Mouse (Mus musculus): ENCODE results near the gene Abracl. TPM values are rescaled to one million over a fixed set of nuclear protein-coding genes. Genes with fewer than 3 reads are reported as not detected.

Abracl gene
- polyA plus RNA-seq, 1 experiment from 2014 or later, result 109 TPM

DNA sequence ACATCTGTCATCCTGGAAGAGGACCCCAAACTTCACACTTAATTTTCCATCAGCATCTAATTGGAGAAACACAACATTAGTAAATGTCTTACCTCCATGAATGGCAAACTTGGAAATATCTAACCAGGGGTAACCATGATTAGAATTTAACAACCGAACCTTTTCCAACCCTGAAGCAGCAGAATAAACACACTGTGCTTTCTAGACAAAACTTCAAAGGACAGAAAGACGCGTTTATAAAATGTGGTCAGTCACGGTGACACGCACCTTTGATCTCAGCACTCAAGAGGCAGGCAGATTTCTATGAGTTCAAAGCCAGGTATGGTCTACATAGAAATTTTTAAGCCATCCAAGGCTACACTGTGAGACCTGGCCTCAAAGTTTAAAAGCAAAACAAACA lies 11.3 kb downstream of the Abracl start:
- Histone ChIP-seq H3K4me1 (replicated peaks; ENCODE audit: control insufficient read depth, insufficient read depth, low read length) (no peaks in the 10 kb centered on the region), H3K9me3 (ENCODE audit: control insufficient read depth, low read length) (no peaks in the 10 kb centered on the region), H3K27me3 (replicated peaks; ENCODE audit: control insufficient read depth, insufficient read depth, low read length) (no peaks in the 10 kb centered on the region), H3K4me2 (no peak overlapping the region), H3K4me3 (ENCODE audit: low read depth, low read length) (no peak overlapping the region), H3K36me3 (ENCODE audit: control insufficient read depth, insufficient read depth, low read length) (peaks cover 4% of the 10 kb centered on the region), H3K27ac (ENCODE audit: low read depth, low read length) (no peak overlapping the region), H3K9ac (ENCODE audit: low read depth, low read length) (no peak overlapping the region)
- ATAC-seq (replicated peaks; ENCODE audit: low FRiP score), result no peak
- 88% methylated on average over 5 of the region's 5 CpGs for WGBS
- no peak for DNase-seq (ENCODE audit: low spot score)

DNA sequence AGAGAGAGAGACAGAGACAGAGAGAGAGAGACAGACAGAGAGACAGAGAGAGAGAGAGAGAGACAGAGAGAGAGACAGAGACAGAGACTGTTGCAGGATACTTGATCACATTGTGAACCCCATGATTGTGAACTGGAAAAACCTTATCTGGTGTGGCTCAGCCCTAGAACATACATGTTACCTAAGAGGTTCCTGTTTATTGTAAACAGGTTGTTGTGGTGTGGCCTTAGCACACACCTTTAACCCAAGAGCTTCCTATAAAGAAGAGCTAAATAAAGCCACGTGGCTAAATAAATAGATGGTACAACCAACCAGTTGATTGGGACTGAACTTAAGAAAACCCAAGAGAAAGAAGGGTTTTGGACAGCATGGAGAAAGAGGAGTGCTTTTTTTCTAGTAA lies 13.3 kb downstream of the Abracl start:
- ATAC-seq (replicated peaks; ENCODE audit: low FRiP score), result no peak
- no peak overlapping the region for H3K4me2 ChIP-seq
- WGBS, result 94% methylated on average over 1 of the region's 1 CpGs
- peaks cover 3% of the 10 kb centered on the region; the same call in 1 of the 2 replicates for H3K36me3 ChIP-seq (ENCODE audit: control insufficient read depth, insufficient read depth, low read length)
- H3K9me3 ChIP-seq (ENCODE audit: control insufficient read depth, low read length), result no peaks in the 10 kb centered on the region
- no peaks in the 10 kb centered on the region for H3K4me1 ChIP-seq (replicated peaks; ENCODE audit: control insufficient read depth, insufficient read depth, low read length)
- H3K27me3 ChIP-seq (replicated peaks; ENCODE audit: control insufficient read depth, insufficient read depth, low read length), result no peaks in the 10 kb centered on the region
- H3K9ac ChIP-seq (ENCODE audit: low read depth, low read length), result no peak overlapping the region
- no peak for DNase-seq (ENCODE audit: low spot score)
- H3K4me3 ChIP-seq (ENCODE audit: low read depth, low read length), result no peak overlapping the region
- no peak overlapping the region for H3K27ac ChIP-seq (ENCODE audit: low read depth, low read length)

DNA sequence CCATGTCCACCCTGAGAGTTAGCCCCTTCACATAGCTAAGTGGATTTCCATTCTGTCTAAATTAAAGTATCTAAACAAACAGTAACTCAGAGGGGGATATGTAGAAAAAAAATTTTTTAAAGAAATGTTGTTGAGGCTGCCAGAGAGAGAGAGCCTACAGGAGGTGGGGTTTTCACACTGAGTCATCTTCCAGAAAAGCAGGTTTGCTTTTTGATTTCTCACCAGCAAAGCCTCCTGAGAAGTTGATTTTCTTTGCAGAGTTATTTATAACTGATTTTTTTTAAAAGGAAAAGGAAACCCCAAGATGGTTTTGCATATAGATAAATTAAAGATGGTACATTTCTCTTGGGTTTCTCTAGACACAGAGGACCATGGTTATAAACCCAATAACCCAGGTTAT lies 15.0 kb downstream of the Abracl start:
- H3K4me3 ChIP-seq (ENCODE audit: low read depth, low read length), result no peak overlapping the region
- H3K9ac ChIP-seq (ENCODE audit: low read depth, low read length), result no peak overlapping the region
- ATAC-seq (replicated peaks; ENCODE audit: low FRiP score) (no peak), DNase-seq (ENCODE audit: low spot score) (no peak)
- H3K27ac ChIP-seq (ENCODE audit: low read depth, low read length), result no peak overlapping the region
- no peaks in the 10 kb centered on the region; the same call in 1 of the 2 replicates for H3K4me1 ChIP-seq (replicated peaks; ENCODE audit: control insufficient read depth, insufficient read depth, low read length)
- no peaks in the 10 kb centered on the region for H3K9me3 ChIP-seq (ENCODE audit: control insufficient read depth, low read length)
- no peaks in the 10 kb centered on the region for H3K36me3 ChIP-seq (ENCODE audit: control insufficient read depth, insufficient read depth, low read length)
- H3K27me3 ChIP-seq (replicated peaks; ENCODE audit: control insufficient read depth, insufficient read depth, low read length), result no peaks in the 10 kb centered on the region
- H3K4me2 ChIP-seq, result no peak overlapping the region

DNA sequence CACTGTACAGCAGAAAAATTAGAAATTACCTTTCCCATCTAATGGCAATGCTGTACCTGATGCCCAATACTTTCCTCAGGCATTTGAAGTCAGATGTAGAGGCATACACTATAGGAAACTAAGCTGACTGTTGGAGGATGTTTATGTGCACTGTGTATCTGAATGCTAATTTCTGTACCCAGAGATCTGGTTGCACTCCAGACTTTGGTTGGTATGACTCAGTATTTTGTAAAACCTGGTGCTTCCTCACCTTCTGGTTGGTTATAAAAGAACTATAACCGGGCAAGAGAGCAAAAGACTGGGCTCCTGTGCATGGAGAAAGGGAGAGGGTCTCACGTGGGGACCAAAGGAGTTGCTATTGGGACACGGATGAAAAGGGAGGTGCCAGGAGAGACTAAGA lies 15.8 kb downstream of the Abracl start:
- Histone ChIP-seq H3K9ac (ENCODE audit: low read depth, low read length) (no peak overlapping the region), H3K27ac (ENCODE audit: low read depth, low read length) (no peak overlapping the region), H3K4me1 (replicated peaks; ENCODE audit: control insufficient read depth, insufficient read depth, low read length) (no peaks in the 10 kb centered on the region; the same call in 1 of the 2 replicates), H3K36me3 (ENCODE audit: control insufficient read depth, insufficient read depth, low read length) (no peaks in the 10 kb centered on the region), H3K27me3 (replicated peaks; ENCODE audit: control insufficient read depth, insufficient read depth, low read length) (no peaks in the 10 kb centered on the region), H3K9me3 (ENCODE audit: control insufficient read depth, low read length) (no peaks in the 10 kb centered on the region), H3K4me3 (ENCODE audit: low read depth, low read length) (no peak overlapping the region), H3K4me2 (no peak overlapping the region)
- ATAC-seq (replicated peaks; ENCODE audit: low FRiP score) (no peak), DNase-seq (ENCODE audit: low spot score) (no peak)
- WGBS, result 91% methylated on average over 3 of the region's 3 CpGs

DNA sequence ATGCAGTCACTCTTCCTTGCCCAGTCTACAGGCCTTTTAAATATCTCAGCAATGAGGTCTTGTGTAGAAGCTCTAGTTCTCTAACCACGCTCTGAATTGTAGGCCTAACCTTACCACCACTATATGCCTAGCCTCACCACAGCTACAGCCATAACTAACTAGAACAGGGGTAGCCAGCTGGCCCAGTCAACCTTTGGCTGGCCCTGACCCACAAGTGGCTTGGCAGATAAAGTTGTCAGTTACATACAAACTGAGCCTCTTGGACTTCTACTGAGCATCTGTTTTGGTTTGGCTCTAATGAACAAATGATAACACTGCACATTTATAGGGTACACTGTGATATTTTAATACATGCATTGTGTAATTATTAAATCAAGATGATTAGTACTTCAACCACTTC lies 16.3 kb downstream of the Abracl start:
- no peak overlapping the region for H3K9ac ChIP-seq (ENCODE audit: low read depth, low read length)
- ATAC-seq (replicated peaks; ENCODE audit: low FRiP score) (no peak), DNase-seq (ENCODE audit: low spot score) (no peak)
- H3K36me3 ChIP-seq (ENCODE audit: control insufficient read depth, insufficient read depth, low read length), result no peaks in the 10 kb centered on the region
- H3K27me3 ChIP-seq (replicated peaks; ENCODE audit: control insufficient read depth, insufficient read depth, low read length), result no peaks in the 10 kb centered on the region
- H3K4me3 ChIP-seq (ENCODE audit: low read depth, low read length), result no peak overlapping the region
- WGBS, result 83% methylated on average over 1 of the region's 1 CpGs
- H3K27ac ChIP-seq (ENCODE audit: low read depth, low read length), result no peak overlapping the region
- no peak overlapping the region for H3K4me2 ChIP-seq
- H3K9me3 ChIP-seq (ENCODE audit: control insufficient read depth, low read length), result no peaks in the 10 kb centered on the region
- no peaks in the 10 kb centered on the region; the same call in 1 of the 2 replicates for H3K4me1 ChIP-seq (replicated peaks; ENCODE audit: control insufficient read depth, insufficient read depth, low read length)

DNA sequence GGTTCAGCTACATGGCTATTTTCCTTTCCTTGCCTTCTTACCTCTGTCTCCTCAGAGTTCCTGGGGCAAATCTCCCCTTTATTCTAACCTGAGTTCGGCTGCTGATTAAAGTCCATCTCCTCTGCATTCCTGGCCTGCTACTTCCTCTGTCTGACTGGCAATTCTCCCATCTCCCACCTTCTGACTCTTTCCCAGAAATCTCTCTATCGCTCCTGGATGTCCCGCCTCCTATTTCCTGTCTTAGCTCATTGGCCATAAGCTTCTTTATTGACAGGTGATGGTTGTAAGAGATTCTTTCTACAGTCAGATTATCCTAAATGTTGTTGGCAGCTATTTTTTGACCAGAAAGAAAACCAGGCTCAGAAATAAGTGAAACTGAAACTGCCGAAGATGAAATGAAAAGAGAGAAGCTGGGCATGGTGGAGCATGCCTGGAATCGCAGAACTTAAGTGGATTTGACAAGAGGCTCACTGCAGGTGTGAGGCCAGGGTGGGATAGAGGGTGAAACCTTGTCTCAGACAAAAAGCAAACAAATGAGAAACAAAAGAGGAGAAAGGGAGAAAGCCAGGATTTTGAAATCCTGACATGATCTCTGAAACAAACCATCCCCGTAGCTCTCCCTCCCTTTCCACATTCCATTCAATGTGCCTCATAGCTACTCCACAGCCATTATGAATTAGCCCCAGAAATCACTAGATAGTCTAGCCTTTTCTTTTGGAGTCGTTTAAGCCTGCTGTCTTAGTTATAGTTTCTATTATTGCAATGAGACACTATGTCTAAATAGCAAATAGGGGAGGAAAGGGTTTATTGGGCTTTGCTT lies 17.7 kb downstream of the Abracl start:
- no peak for DNase-seq (ENCODE audit: low spot score)
- no peaks in the 10 kb centered on the region for H3K27me3 ChIP-seq (replicated peaks; ENCODE audit: control insufficient read depth, insufficient read depth, low read length)

DNA sequence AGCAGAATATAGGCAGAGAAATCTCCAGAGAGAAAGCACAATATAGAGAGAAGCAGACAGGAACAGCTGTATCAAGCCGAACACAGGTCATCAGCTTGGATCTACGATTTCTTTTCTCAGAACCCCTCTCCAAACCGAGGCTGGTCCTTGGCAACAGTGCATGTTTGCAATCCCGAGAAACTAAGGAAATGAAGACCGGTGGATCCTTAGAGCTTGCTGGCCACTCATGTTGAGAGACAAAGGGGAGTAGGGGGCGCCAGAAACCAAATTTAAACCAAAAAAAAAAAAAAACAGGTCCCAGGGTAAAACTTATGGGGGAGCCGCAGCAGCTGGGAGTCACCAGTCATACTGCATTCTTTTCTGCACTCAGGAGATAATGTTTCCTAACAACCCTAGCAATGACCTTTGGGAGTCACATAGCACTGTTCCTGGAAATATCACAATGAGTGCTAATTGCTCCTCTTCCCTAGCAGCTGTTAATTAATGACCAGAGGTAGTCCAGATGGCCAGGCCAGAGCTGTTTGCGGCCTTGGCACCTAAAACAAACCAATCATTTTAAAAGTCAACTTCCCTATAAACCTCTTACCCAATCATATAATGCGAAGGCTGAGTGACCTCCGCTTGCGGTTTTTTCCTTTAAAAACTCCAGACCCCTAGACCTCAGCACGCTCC lies 19.0 kb downstream of the Abracl start:
- no peak overlapping the region for H3K27ac ChIP-seq (ENCODE audit: low read depth, low read length)
- H3K4me2 ChIP-seq, result no peak overlapping the region
- no peak overlapping the region for H3K4me3 ChIP-seq (ENCODE audit: low read depth, low read length)
- DNase-seq (ENCODE audit: low spot score), result no peak
- no peaks in the 10 kb centered on the region for H3K36me3 ChIP-seq (ENCODE audit: control insufficient read depth, insufficient read depth, low read length)
- no peaks in the 10 kb centered on the region for H3K9me3 ChIP-seq (ENCODE audit: control insufficient read depth, low read length)
- 77% methylated on average over 12 of the region's 12 CpGs for WGBS
- H3K9ac ChIP-seq (ENCODE audit: low read depth, low read length), result no peak overlapping the region
- ATAC-seq (replicated peaks; ENCODE audit: low FRiP score), result no peak
- H3K27me3 ChIP-seq (replicated peaks; ENCODE audit: control insufficient read depth, insufficient read depth, low read length), result no peaks in the 10 kb centered on the region
- no peaks in the 10 kb centered on the region; the same call in 1 of the 2 replicates for H3K4me1 ChIP-seq (replicated peaks; ENCODE audit: control insufficient read depth, insufficient read depth, low read length)

More for the DNA sequence above, 17.7 kb downstream of the Abracl start:
- ATAC-seq (replicated peaks; ENCODE audit: low FRiP score), result no peak
- H3K27ac ChIP-seq (ENCODE audit: low read depth, low read length), result no peak overlapping the region
- no peak overlapping the region for H3K4me2 ChIP-seq
- H3K9me3 ChIP-seq (ENCODE audit: control insufficient read depth, low read length), result no peaks in the 10 kb centered on the region
- no peak overlapping the region for H3K4me3 ChIP-seq (ENCODE audit: low read depth, low read length)
- no peaks in the 10 kb centered on the region; the same call in 1 of the 2 replicates for H3K4me1 ChIP-seq (replicated peaks; ENCODE audit: control insufficient read depth, insufficient read depth, low read length)
- no peak overlapping the region for H3K9ac ChIP-seq (ENCODE audit: low read depth, low read length)
- H3K36me3 ChIP-seq (ENCODE audit: control insufficient read depth, insufficient read depth, low read length), result no peaks in the 10 kb centered on the region
- WGBS, result 84% methylated on average over 7 of the region's 7 CpGs

DNA sequence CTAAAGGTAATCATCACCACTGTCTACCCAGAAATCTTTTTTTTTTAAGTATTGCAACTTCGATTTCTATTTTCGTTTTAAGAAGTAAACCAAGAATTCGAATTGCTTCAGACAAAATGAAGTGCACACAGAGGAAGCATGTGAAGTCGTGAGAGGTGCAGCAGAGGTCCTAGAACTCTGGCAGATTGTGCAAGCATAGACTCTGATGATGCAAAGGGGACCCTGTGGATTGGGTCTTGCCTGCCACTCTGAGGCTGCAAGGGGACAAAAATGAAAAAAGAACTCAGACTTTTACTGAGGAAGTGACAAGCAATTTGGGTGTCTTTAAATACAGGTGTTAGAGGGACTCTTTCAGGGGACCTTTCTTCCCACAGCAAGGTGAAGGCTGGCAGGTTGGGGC lies 32.5 kb downstream of the Abracl start:
- Histone ChIP-seq H3K9me3 (ENCODE audit: control insufficient read depth, low read length) (no peaks in the 10 kb centered on the region), H3K4me3 (ENCODE audit: low read depth, low read length) (no peak overlapping the region), H3K36me3 (ENCODE audit: control insufficient read depth, insufficient read depth, low read length) (no peaks in the 10 kb centered on the region), H3K4me1 (replicated peaks; ENCODE audit: control insufficient read depth, insufficient read depth, low read length) (no peaks in the 10 kb centered on the region), H3K9ac (ENCODE audit: low read depth, low read length) (no peak overlapping the region), H3K27me3 (replicated peaks; ENCODE audit: control insufficient read depth, insufficient read depth, low read length) (no peaks in the 10 kb centered on the region), H3K4me2 (no peak overlapping the region), H3K27ac (ENCODE audit: low read depth, low read length) (no peak overlapping the region)
- no peak for DNase-seq (ENCODE audit: low spot score)
- WGBS, result 78% methylated on average over 4 of the region's 4 CpGs
- ATAC-seq (replicated peaks; ENCODE audit: low FRiP score), result no peak

DNA sequence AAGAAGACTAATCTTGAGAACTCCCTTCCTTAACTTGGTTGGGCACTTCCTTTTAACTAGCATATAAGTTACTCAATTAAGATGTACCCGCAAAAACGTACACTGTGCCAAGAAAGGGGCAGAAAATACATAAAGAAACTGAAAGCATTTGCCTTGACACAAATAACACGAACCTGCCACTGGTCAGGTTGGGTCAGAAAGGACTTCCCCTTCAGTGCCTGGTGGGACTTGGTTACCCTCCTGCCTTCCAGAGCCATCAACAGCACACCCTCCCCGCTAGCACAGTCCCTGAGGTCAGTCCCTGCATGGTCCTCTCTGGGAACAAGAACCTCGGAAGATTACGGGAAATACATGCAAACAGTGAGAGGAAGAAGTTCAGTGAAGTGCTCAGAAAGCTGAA lies 34.0 kb downstream of the Abracl start:
- Histone ChIP-seq H3K9ac (ENCODE audit: low read depth, low read length) (no peak overlapping the region), H3K27me3 (replicated peaks; ENCODE audit: control insufficient read depth, insufficient read depth, low read length) (no peaks in the 10 kb centered on the region), H3K4me1 (replicated peaks; ENCODE audit: control insufficient read depth, insufficient read depth, low read length) (no peaks in the 10 kb centered on the region), H3K4me2 (no peak overlapping the region), H3K36me3 (ENCODE audit: control insufficient read depth, insufficient read depth, low read length) (no peaks in the 10 kb centered on the region), H3K4me3 (ENCODE audit: low read depth, low read length) (no peak overlapping the region), H3K9me3 (ENCODE audit: control insufficient read depth, low read length) (no peaks in the 10 kb centered on the region), H3K27ac (ENCODE audit: low read depth, low read length) (no peak overlapping the region)
- no peak for DNase-seq (ENCODE audit: low spot score)
- no peak for ATAC-seq (replicated peaks; ENCODE audit: low FRiP score)
- WGBS, result 65% methylated on average over 6 of the region's 6 CpGs
